Mouse (Mus musculus): ENCODE results near the gene Amtn. TPM values are rescaled to one million over a fixed set of nuclear protein-coding genes. Genes with fewer than 3 reads are reported as not detected.
"Not testable (repeated sequence)": the region's sequence is repeated elsewhere in the genome, so short reads cannot be mapped to it uniquely, and the experiment has no call there.

Amtn gene
- total RNA-seq (2021): under 1 TPM; 0.26 to 0.74 TPM
- long read RNA-seq, experiment 1, partial matches to known transcripts: 0 of 1 reads
- long read RNA-seq, experiment 1, other reads (novel, unspliced or antisense): 0 of 1 reads
- long read RNA-seq, experiment 2, partial matches to known transcripts: 0 of 1 reads
- long read RNA-seq, experiment 2, other reads (novel, unspliced or antisense): 0 of 1 reads

DNA sequence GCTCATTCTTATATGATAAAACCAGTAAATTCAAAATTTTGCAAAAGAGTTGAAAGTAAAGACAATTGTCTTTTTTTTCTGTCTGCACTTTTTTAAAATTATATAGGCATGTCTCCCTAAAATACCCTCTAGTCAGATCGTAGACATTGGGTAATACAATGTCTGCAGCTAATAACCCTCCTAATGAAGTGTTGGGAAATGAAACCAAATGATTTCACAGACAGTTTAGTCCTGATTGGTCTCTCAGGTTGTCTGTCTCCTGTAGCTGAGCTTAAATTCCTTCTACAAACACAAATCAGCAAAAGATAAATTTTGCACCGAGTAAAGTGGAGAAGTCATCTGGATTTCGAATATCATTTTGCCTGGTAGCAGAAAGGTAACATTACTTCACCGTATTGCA lies at the start of gene Amtn:
Gene Amtn, plus strand, starts transcription at position 301 of the 400 bp plus-strand sequence.
- no peak for DNase-seq (ENCODE audit: low spot score in 2 of 2)

DNA sequence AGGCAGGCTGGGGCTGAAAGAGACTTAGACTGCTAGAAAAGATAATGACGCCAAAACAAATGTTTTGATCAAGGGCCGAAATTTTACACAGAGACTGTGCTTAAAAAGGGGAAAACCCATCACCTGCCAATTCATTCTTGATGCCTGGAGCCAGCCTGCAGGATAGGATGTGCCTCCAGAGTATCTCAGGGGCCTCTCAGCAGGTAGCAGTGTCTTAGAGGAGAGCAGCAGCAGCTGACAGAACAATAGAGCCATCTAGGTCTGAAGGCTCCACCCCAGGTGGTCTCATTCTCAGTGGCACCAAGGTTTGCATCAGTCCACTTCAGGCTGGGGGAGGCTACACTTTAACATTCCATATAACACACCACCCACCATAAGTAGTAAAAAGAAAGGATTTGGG lies 27.4 kb upstream of the Amtn start:
- not testable (repeated sequence) for DNase-seq (ENCODE audit: low spot score in 2 of 2)

DNA sequence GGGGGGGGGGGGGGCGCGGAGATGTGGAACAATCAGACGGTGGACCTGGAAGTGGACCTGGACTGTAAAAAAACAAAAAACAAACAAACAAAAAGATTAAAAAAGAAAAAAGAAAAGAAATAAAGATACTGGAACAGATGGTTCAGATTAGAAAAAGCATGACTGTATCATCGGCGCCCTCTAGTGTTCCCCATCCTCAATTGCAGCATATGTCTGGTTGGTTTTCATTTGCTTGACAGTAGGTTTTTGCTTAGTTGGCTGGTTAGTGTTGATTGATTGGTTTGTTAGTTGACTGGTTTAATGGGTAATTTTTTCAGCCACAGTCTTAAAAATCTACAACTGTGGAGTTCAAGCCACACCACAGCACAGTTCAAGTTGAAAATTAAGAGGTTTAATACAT lies 11.1 kb upstream of the Amtn start:
- DNase-seq (ENCODE audit: low spot score in 2 of 2): peak in 1 of 2 experiments; percentile 13

DNA sequence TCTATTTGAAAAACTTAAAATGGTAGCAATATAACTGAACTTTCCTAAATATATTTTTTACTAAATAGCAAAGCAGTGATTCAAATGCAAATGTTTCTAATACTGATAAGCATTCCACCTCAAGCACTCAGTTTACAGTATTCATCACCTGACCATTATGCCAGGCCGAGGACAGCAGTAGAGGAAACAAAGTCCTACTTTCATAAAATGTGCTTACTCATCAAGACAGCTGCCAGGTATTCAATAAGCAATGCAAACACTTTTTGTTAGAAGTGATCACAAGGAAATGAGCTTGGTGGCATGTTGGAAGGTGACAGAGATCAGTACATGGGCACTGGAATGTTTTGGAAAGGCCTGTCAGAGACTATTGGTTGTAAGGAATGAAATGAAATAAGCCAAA lies 9.0 kb upstream of the Amtn start:
- no peak for DNase-seq (ENCODE audit: low spot score in 2 of 2)

DNA sequence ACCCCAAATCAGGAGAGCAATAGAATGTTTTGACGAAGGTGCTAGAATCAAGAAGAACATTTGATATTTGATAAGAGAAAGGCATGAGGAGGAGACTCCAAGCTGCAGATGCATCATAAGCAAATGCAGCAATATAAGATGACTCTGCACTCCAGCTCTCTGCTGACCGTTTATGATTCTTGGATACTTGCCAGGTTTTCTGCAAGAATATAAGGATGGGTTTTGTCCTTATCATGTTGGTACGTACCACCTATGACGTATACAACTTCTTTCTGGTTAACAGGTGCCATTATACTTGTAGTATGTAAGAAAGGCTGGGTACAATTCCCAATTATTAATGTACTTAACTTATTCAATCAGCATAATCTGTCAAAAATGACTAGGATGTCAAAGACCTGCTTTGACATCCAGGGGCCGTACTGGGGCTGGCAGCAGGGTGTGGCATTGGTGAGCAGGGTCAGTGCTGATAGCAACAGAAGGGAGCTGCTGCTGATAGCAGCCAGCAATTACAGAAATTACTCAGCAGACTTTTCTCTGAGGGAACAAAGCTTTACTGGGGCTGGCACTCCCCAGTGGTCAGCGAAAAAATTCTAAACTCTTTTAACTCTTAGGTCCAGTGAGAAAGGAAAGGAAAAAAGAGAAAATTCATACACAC lies 5.2 kb upstream of the Amtn start:
- no peak for DNase-seq (ENCODE audit: low spot score in 2 of 2)

DNA sequence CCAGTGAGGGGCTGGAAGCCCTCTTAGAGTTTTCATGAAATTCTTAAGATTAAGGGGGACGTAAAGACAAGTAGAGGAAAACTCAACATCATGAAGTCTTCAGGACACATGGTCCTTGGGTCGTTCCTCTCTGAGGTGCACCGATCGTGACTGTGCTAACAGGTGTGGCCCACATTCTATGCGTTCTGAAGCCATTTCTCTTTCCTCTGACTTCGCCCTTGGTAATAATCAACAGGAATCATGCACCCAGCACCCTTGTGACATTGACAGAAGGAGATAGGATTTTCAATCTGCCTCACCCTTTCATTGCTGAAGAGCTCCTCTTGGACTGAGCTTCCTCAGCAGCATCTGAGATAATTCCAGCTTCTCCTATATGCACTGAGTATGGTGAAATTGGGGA lies 3.3 kb upstream of the Amtn start:
- no peak for DNase-seq (ENCODE audit: low spot score in 2 of 2)

DNA sequence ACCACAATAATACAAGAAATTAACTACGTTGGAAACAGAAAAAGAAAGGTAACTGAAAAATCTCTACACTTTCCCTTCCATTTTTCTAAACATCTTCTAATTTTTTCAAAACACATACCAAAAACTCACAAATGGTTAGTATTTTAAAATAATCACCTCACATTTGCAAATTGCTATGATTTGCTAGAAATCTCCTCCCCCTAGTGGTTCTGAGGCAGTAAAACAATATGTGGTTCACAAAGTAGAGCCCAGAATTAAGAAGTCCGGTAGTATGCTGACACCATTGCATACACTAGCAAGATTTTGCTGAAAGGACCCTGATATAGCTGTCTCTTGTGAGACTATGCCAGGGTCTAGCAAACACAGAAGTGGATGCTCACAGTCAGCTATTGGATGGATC lies 16.1 kb downstream of the Amtn start:
- DNase-seq (ENCODE audit: low spot score in 2 of 2): not testable (repeated sequence)

DNA sequence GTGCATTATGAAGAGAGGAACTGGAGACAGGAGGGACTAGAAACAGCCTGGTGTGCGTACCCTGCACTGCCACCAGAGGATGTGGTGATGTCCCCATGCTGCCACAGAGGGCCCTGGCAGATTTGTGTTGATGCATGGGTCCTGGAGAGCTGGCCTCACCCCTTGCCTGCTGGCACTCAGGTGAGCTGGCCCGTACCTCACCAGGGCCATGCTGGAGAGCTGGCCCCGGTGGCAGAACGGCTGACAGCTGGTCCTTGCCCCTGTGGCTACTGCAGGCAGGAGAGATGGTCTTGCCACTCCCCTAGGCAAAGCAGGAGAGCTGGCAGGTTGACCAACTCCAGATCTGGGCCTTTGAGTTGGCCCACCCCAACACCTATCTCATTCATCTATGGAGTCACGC lies 22.7 kb downstream of the Amtn start:
- no peak for DNase-seq (ENCODE audit: low spot score in 2 of 2)

DNA sequence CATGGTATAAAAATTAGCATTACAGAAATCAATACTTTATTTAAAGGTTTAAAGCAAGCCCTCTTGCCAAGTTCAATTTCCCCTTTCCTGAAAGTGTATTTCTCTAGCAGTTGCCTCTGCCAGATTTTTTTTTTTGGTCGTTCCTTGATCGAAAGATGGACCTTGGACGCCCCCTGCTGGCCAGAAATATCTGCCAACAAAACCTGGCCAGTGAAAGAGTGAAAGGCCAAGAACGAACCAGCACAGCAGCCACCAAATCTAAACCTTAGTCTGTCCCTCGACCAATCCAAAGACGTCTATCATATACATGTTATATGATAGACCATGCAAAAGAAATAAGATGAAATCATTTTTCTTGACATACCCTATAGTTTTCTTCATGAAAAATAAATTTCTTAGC lies 23.9 kb downstream of the Amtn start:
- peak; percentile 53 to 78 for DNase-seq (ENCODE audit: low spot score in 2 of 2)

DNA sequence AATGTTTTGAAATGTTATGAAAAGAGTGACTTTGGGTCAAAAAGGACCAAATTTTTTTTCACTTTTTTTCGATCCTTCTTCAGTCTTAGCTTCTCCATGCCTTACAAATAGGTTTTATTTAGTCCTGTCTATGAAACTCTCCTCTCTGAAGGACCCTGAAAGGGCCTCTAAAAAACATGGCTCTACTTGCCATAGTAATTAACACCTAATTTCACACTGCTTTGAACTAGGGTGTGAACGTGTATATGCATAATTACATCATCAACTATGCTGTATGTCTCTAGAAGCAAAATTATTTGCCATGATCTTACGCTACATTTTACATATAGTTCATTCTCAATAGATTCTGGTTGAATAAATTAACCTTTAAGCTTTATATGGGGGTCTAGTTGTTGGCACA lies 25.6 kb downstream of the Amtn start:
- no peak for DNase-seq (ENCODE audit: low spot score in 2 of 2)

DNA sequence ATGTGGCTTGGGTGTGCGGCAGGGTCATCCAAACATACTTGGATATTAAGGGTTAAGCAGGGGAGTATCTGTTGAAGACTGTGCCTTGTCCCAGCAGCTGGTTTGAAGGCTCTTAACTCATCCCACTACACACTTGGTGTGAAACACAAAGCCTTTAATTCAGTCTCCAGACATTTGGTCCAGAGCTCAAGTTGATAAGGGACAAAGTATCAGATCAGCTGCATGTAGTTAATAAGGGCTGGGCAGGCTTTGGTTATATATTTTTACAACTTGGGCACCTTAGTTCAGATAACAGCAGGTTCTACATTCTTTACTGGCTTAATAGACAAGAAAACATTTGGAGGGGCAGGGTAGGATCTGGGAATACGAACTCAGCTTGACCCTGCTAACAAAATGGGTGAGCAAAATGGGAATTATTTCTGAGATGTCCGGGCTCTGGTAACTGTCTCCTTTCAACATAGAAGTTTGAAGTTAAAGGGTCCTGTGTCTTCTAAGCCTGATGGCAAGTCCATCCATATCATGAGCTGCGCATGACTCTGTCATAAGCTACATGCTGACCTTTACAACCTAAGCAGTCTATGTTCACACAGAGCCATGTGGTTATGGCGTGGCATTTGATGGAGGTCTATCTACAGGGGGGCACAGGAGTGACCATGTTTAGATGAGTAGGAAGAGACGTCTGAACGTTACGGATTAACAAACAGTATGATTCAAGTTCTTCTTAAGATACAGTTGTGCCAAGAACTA lies 44.6 kb downstream of the Amtn start:
- no peak for DNase-seq (ENCODE audit: low spot score in 2 of 2)

DNA sequence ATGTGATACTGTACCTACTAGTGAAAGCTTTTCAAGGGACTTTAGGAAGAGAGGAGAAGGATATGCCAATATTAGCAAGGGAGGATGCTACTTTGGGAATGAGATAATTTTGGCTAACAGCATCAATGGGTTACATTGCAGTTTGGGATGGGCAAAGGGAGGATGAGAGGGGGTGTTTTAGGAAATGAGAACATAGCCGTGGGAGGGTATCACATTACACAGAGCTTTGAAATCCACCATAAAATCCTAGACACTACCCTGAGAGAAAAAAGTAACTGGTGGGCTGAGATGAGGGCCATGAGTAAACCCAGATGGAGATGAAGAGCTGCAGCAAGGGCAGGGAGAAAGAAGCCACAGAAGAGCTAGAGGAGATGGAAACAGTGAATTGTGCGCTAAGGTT lies 49.0 kb downstream of the Amtn start:
- DNase-seq (ENCODE audit: low spot score in 2 of 2): not testable (repeated sequence)

DNA sequence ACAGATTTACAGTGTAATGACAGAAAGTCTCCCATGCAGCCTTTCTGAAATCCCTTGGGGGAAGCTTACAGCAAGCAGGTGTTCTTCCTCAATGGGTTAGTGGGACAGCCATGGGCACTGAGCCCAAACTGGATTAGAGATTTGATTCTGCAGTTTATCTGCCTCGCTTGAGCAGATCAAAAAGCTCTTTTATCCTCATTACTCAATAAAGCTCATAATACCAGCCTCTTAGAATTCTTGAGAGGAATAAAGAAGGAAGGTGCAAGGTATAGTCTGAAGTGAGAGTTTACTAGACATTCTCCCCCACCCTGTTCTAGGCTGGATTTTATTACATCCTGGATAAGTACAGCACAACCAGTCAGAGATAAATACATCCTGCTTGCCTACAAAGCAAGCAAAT lies 50.8 kb downstream of the Amtn start:
- no peak for DNase-seq (ENCODE audit: low spot score in 2 of 2)

Other genes with a start within 250 kb of the Amtn start
- not detected for gene Gm11115, start 222.0 kb upstream of the Amtn start, total RNA-seq (2021)
- not detected for gene Gm7714, start 107.2 kb upstream of the Amtn start, total RNA-seq (2021)
- not detected for gene Prol1, start 58.8 kb upstream of the Amtn start, total RNA-seq (2021)
- not detected for gene Ambn, start 79.9 kb downstream of the Amtn start, total RNA-seq (2021)
- gene Enam, start 111.9 kb downstream of the Amtn start, total RNA-seq (2021): not detected
- gene Jchain, start 151.8 kb downstream of the Amtn start, total RNA-seq (2021): under 1 TPM; 0.31 to 0.32 TPM
- 10 to 100 TPM; 34.1 to 35.1 TPM for gene Utp3, start 178.4 kb downstream of the Amtn start, total RNA-seq (2021)
- gene Rufy3, start 188.9 kb downstream of the Amtn start, total RNA-seq (2021): 10 to 100 TPM; 13.8 to 14.5 TPM